Mouse (Mus musculus) kidney, adult 8-10 months (tissue): ENCODE measurements at regions not wholly inside any gene's neighbourhood (a gene's known extent, or its start where the extent isn't known, plus 50 kb on each side); places are given as distances from the start of the nearest gene placed in this dataset.

Source experiments
- DNase-seq, 2 experiments: peaks; one replicate each; pipeline ENCODE4 v3.0.0; 2022

DNA sequence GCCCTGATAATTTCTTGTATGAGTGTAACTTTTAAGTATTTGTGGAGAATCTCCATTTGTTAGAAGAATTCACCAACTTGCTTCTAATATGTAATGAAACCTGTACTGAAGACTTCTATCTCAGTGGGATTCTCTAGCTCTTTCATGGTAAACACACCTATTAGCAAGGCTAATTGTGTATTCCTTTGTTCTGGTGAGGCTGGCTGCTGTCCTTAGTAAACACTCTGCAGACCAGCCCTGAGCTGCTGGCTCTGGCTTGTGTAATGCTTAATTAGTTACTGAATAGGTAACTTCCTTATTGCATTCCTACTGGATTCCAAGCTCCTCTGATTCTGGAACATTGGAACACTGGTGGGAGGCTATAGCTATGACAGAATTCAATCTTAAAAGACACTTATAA is 1342.2 kb downstream of the Trim52 start:
- DNase-seq: peak in 1 of 2 experiments; percentile 18
